Mouse (Mus musculus) E14TG2a.4 (cell line): ENCODE results near the gene Smarcb1.

Source experiments
- H3K27me3 ChIP-seq: 2 replicates; pipeline ENCODE4 v1.6.1; 2014; ENCODE audit warnings: low read length, control low read depth; ENCODE audit not compliant: insufficient read depth
- H3K36me3 ChIP-seq: 2 replicates; pipeline ENCODE4 v1.6.1; 2014; ENCODE audit warnings: low read length, control low read depth; ENCODE audit not compliant: insufficient read depth
- H3K4me1 ChIP-seq: replicated peaks from 2 replicates; pipeline ENCODE4 v1.6.1; 2014; ENCODE audit warnings: low read depth, low read length, control low read depth
- H3K4me3 ChIP-seq: replicated peaks from 2 replicates; pipeline ENCODE4 v1.5.1; 2014; ENCODE audit warnings: mild to moderate bottlenecking, low read length
- H3K9me3 ChIP-seq: 2 replicates; pipeline ENCODE4 v1.6.1; 2014; ENCODE audit warnings: low read length, control low read depth
- CTCF ChIP-seq: conservative IDR thresholded peaks from 2 replicates; pipeline ENCODE4 v1.5.1; 2014; ENCODE audit warnings: low read length
- NANOG ChIP-seq: IDR thresholded peaks from 2 replicates; pipeline ENCODE4 v1.6.1; 2014; ENCODE audit warnings: borderline replicate concordance, low read length, mixed read lengths
- POU5F1 ChIP-seq: IDR thresholded peaks from 2 replicates; pipeline ENCODE4 v1.6.1; 2014; ENCODE audit warnings: low read length, borderline replicate concordance

Gene Smarcb1

GRCm38 (mm10) chr10:75856155-75856907, 65.1 kb downstream of the Smarcb1 start:
- TF ChIP-seq NANOG (no peak), CTCF (no peak), POU5F1 (no peak)
- H3K27me3 ChIP-seq = no peaks in the 10 kb centered on the region
- peaks cover under 1% of the 10 kb centered on the region; the same call in 1 of the 2 replicates for H3K9me3 ChIP-seq
- H3K36me3 ChIP-seq = peaks cover 35% of the 10 kb centered on the region
- peaks cover 73% of the 10 kb centered on the region for H3K4me1 ChIP-seq
- no peak overlapping the region for H3K4me3 ChIP-seq

- peaks cover 73% of the 10 kb centered on the region for H3K4me1 ChIP-seq
- no peaks in the 10 kb centered on the region for H3K27me3 ChIP-seq
- no peaks in the 10 kb centered on the region for H3K9me3 ChIP-seq
- no peak overlapping the region for H3K4me3 ChIP-seq
- peaks cover 35% of the 10 kb centered on the region for H3K36me3 ChIP-seq
- no peak for TF ChIP-seq NANOG
- TF ChIP-seq CTCF = no peak
- no peak for TF ChIP-seq POU5F1
Measured at GRCm38 (mm10) chr10:75855416-75855981, 65.9 kb downstream of the Smarcb1 start.

- TF ChIP-seq POU5F1 = no peak
- TF ChIP-seq NANOG = no peak
- no peak for TF ChIP-seq CTCF
- H3K27me3 ChIP-seq = no peaks in the 10 kb centered on the region
- peaks cover 35% of the 10 kb centered on the region for H3K36me3 ChIP-seq
- no peaks in the 10 kb centered on the region for H3K9me3 ChIP-seq
- no peak overlapping the region for H3K4me3 ChIP-seq
- peaks cover 77% of the 10 kb centered on the region for H3K4me1 ChIP-seq
Measured at GRCm38 (mm10) chr10:75854791-75855190, 66.6 kb downstream of the Smarcb1 start.

- H3K36me3 ChIP-seq = peaks cover 33% of the 10 kb centered on the region
- no peaks in the 10 kb centered on the region for H3K27me3 ChIP-seq
- H3K4me1 ChIP-seq = peaks cover 84% of the 10 kb centered on the region
- H3K9me3 ChIP-seq = no peaks in the 10 kb centered on the region
- TF ChIP-seq CTCF = no peak
- TF ChIP-seq NANOG = no peak
- no peak for TF ChIP-seq POU5F1
- H3K4me3 ChIP-seq = no peak overlapping the region
Measured at GRCm38 (mm10) chr10:75854096-75854495, 67.3 kb downstream of the Smarcb1 start.

- Histone ChIP-seq H3K27me3 (no peaks in the 10 kb centered on the region), H3K36me3 (peaks cover 27% of the 10 kb centered on the region), H3K9me3 (no peaks in the 10 kb centered on the region), H3K4me3 (no peak overlapping the region), H3K4me1 (peaks cover 88% of the 10 kb centered on the region)
- no peak for TF ChIP-seq NANOG
- TF ChIP-seq CTCF = peak; percentile 51
- TF ChIP-seq POU5F1 = no peak
Measured at GRCm38 (mm10) chr10:75853452-75853851, 68.0 kb downstream of the Smarcb1 start.

GRCm38 (mm10) chr10:75852539-75853125, 68.8 kb downstream of the Smarcb1 start:
- H3K4me3 ChIP-seq = no peak overlapping the region
- TF ChIP-seq CTCF = no peak
- TF ChIP-seq NANOG = no peak
- TF ChIP-seq POU5F1 = no peak

GRCm38 (mm10) chr10:75851681-75852080, 69.7 kb downstream of the Smarcb1 start:
- no peaks in the 10 kb centered on the region for H3K27me3 ChIP-seq
- H3K4me1 ChIP-seq = peaks cover 87% of the 10 kb centered on the region
- TF ChIP-seq CTCF (no peak), POU5F1 (no peak), NANOG (peak; percentile 97)
- H3K4me3 ChIP-seq = peak overlapping the region; percentile 21; the same call in 1 of the 2 replicates
- no peaks in the 10 kb centered on the region for H3K9me3 ChIP-seq
- H3K36me3 ChIP-seq = peaks cover 9% of the 10 kb centered on the region

More at GRCm38 (mm10) chr10:75852539-75853125, 68.8 kb downstream of the Smarcb1 start:
- Histone ChIP-seq H3K36me3 (peaks cover 18% of the 10 kb centered on the region), H3K4me1 (peaks cover 88% of the 10 kb centered on the region), H3K9me3 (no peaks in the 10 kb centered on the region), H3K27me3 (no peaks in the 10 kb centered on the region)

- no peaks in the 10 kb centered on the region for H3K9me3 ChIP-seq
- H3K4me1 ChIP-seq = peaks cover 87% of the 10 kb centered on the region
- peaks cover 3% of the 10 kb centered on the region for H3K36me3 ChIP-seq
- H3K4me3 ChIP-seq = peak overlapping the region; percentile 26; the same call in 1 of the 2 replicates
- TF ChIP-seq CTCF = no peak
- TF ChIP-seq POU5F1 = no peak
- TF ChIP-seq NANOG = no peak
- no peaks in the 10 kb centered on the region for H3K27me3 ChIP-seq
Measured at GRCm38 (mm10) chr10:75851076-75851475, 70.3 kb downstream of the Smarcb1 start.
